Mouse (Mus musculus) R1 (cell line): ENCODE measurements at regions not wholly inside any gene's neighbourhood (a gene's known extent, or its start where the extent isn't known, plus 50 kb on each side); places are given as distances from the start of the nearest gene placed in this dataset.
A peak's percentile ranks its signal among the peaks of the same experiment; 100 is the strongest.

Source experiments
- DNase-seq: peaks from one replicate; pipeline ENCODE4 v3.0.0-alpha.2; 2018; ENCODE audit warnings: low read depth, low spot score

DNA sequence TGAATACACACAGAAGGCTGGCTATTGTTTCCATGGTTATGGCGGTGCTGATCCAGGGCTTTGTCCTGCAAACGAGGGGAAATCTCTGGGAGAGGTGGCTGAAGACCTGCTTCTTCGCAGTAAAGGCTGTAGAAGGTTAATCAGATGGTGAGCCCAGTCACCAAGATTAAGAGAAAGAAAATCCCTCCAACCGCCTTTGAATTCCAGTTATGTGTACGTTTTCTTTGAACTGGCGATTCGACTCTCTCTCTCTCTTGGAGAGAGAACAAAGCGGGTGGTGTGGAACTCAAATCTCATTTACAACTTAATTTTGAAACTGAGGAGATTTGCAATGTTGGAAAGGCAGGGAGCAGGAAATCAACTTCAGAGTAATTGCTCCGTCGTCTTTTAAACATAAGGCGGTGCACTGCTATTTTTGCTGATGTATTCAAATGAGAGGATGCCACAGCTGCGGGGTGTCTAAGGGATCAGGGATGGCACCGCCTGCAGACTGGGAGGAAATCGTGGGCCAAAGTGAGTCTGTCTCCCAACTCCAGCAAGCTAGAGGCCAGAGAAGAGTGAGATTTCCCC, 232.7 kb downstream of the Mycn start:
- DNase-seq, result peak; percentile 73

- DNase-seq, result no peak
Measured at GRCm38 (mm10) chr12:12706326-12706920, 235.3 kb downstream of the Mycn start.

DNA sequence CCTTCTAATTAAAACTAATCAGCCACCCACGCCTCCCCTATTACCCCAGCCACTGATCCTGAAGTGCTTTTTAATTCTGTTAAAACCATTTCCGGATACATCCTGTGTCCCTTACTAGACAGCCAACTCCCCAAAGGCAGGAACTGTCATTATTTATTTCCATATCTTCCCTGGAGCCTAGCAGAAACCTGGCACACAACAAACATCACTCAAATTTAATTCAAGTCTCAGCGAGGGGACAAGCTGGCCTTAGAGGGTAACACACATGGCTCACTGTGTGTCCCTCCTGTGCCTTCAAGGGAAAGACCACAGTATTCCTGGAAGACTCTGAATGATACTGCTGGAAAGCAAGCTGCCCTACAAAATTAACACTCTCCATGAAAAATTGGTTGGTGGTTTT, 240.0 kb downstream of the Mycn start:
- no peak for DNase-seq

- DNase-seq, result no peak
Measured at GRCm38 (mm10) chr12:12701060-12701667, 240.6 kb downstream of the Mycn start.

- DNase-seq, result peak; percentile 54
Measured at GRCm38 (mm10) chr12:12693838-12694777, 247.6 kb downstream of the Mycn start.

DNA sequence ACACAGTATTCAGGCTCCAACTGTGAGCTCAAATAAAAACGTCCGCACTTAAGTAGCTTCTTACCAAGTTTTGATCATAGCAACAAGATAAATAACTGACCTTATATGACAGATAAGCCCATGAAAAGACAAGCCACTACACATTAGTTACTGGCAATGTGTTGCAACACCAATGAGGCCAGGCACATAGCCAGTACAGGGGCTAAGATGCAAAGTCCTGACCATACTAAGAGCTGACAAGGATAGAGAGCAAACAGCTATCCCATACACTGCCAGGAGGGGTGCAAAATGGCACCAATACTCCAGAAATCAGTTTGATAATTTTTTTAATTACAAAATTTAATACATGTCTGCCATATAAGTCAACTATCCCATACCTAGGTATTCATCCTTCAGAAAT, 254.3 kb downstream of the Mycn start:
- no peak for DNase-seq

- DNase-seq, result no peak
Measured at GRCm38 (mm10) chr12:12685217-12685522, 256.5 kb downstream of the Mycn start.

DNA sequence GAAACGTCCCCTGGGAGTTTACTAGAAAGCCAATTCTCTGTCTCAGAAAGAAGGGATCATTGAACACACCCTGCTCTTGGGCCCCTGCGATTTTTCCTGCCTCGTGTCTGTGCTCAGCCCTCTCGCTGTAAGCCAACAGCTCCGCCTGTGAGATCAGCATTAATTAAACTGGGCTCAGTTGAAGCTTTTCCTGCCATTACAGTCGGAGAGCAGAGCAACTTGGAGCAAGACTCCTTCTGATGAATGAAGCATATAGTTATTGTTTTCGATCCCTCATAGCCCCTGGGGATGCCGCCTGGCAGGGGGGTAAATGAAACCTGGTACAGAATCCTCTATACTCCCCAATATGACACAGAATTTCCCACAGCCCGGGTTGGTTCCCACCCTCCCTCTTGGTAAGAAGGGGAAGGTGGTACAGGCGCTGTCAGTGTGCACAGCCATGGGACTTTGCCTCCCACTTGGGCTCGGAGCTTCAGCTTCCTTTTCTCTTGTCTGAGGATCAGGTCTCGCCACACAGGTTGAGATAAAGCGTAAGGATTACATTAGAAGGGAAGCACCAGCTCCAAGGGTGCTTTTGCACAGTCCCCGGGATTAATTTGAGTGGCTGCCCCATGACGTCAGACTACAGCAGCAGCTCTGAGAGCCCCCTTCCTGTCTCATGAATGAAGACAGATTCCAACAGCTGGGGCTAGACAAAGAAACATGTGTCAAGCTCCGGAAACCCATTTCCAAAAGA, 257.1 kb downstream of the Mycn start:
- DNase-seq, result peak; percentile 69

- DNase-seq, result peak; percentile 41
Measured at GRCm38 (mm10) chr12:12683733-12684470, 257.8 kb downstream of the Mycn start.

- no peak for DNase-seq
Measured at GRCm38 (mm10) chr12:12681101-12681500, 260.6 kb downstream of the Mycn start.

GRCm38 (mm10) chr12:12680371-12680921, 261.3 kb downstream of the Mycn start:
- DNase-seq, result peak; percentile 35

GRCm38 (mm10) chr12:12676676-12677075, 265.0 kb downstream of the Mycn start:
- no peak for DNase-seq

DNA sequence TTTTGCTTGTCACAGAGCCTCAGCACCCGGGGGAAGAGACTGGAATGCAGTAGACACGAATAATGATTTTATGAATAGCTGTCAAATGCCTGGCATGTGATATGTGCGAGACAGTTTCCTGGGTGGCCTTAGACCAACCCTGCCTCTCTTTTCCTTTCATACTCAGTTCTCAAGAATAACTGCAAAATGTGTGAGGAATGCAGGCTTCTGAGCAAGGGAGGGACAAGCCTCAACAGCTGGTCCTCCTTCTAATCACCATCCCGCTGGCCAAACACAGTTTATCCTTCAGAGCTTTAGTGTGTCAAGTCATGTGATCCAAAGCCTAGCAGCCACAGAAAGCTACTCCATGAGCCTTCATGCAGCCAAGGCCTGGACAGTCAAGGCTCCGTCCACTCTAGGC, 271.8 kb downstream of the Mycn start:
- DNase-seq, result no peak

GRCm38 (mm10) chr12:12668919-12669318, 272.8 kb downstream of the Mycn start:
- DNase-seq, result no peak

- DNase-seq, result no peak
Measured at GRCm38 (mm10) chr12:12655611-12656010, 286.1 kb downstream of the Mycn start.

DNA sequence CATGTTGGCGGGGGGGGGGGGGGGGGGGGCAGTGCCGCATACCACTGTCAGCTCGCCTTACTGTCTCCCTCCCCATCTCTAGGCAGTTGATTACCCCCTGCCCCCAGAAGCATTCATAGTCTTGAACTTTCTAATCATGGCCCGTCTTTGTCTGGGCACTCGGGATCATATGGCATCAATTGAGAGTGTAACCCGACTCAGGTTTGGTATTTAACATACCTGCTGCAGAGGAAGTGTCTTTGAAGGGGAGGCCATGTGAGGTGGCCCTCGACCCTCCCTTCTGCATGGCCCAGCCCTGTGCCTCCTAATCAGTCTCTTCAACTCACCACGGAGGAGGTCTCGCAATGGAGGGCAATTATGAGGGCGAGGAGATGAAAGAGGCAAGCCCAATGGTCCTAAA, 286.5 kb downstream of the Mycn start:
- no peak for DNase-seq

DNA sequence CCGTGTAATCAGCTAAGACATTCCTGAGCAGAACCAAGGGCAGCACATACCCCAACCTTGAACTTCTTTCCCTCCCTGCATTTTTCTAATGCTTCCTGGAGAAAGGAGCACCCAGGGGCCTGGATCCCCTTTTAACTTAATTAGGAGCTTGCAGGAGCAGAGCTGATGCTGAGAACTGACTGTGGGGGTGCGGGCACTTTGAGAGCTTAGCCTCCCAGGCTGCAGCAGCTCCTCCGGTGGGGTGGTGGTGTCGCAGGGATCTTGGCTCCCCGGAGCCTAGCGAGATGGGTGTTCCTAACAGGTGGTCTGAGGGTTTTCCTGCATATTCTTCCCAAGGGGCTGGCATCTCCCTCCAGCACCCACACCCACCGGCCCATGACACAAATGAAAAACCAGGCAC, 289.4 kb downstream of the Mycn start:
- no peak for DNase-seq

DNA sequence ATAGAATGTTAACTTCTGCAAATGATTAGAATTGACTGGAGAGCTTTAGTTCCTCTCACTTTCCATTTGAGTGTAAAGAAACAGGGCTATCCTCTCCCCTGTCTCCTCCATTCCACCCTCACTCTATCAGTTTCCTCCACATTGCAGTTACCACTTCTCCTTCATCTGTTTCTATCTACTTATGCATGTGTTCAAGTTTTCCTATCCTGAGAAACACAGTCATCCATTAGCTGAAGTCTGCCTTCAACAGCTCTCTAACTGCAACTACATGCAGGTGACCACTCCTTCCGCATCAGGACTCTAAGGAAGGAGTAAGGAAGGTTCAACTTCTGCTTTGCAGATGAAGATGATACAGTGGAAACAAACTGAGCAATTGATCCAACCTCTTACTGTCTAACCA, 291.4 kb downstream of the Mycn start:
- no peak for DNase-seq

DNA sequence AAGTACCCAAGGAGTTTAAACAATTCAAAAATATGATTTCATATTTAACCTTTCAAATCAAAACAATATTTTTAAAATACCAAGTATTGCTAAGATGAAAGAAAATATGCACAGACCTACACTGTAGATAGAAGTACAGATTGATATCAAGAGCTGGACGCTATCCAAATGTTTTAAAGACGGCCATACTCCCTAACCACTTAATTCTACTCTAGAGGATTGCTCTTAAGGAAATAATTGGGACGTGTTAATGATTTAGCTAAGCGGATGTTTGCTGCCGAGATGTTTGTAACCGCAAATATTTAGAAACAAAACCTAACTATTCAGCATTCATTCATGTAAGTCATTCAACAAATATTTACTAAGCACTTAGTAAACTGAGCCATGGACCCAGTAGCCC, 294.2 kb downstream of the Mycn start:
- no peak for DNase-seq

GRCm38 (mm10) chr12:12645183-12645582, 296.5 kb downstream of the Mycn start:
- DNase-seq, result no peak
